Mouse (Mus musculus) right cerebral cortex, postnatal 14 days (tissue): ENCODE results near the gene Piezo1.

Experiments
- DNase-seq: peaks from one replicate; pipeline ENCODE4 v3.0.0; 2022

The Piezo1 gene

DNA sequence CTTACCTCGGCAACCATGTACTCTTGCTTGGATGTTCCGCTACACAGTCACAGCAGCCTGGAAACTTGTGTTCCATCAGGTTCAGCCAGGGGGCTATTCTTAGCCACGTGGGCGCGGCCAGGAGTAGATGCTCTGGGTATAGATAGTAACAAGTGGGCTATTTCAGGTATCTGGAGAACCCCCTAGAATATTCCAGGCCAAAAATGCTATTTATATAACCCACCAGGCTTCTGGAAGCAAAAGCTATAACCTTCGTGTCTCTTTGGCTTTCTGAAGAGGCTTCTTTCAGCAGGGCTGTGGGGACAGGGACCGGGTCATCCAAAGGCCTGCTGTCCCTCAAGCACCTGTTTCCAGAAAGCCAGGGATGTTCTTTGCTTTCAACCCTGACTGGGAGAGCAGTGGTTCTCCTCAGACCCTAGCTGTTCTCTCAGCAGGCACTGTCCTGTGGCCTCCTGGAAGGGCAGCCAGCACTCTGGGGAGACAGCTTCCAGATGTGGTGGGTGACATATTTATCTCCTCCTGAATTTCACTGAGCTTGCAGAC, 99.9 kb downstream of the Piezo1 start:
- DNase-seq, result no peak

DNA sequence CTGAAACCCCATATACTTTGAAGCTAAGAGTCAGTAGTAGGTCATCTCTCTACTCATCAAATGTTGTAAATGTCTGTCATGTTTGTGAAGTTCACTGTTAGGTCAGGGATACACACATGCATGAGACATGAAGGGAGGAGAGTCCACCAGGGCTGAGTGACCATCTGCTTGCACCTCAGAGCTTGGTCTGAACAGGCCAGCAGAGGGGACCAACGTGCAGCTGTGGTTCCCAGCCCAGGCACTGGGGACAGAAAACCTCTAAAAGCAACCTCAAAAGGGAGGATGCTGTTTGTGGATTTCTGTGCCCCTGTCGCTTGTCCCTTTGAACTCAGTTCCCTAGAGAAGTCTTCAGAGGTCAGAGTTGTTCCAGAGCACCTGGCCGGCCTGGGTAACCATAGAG, 105.9 kb downstream of the Piezo1 start:
- DNase-seq, result no peak

DNA sequence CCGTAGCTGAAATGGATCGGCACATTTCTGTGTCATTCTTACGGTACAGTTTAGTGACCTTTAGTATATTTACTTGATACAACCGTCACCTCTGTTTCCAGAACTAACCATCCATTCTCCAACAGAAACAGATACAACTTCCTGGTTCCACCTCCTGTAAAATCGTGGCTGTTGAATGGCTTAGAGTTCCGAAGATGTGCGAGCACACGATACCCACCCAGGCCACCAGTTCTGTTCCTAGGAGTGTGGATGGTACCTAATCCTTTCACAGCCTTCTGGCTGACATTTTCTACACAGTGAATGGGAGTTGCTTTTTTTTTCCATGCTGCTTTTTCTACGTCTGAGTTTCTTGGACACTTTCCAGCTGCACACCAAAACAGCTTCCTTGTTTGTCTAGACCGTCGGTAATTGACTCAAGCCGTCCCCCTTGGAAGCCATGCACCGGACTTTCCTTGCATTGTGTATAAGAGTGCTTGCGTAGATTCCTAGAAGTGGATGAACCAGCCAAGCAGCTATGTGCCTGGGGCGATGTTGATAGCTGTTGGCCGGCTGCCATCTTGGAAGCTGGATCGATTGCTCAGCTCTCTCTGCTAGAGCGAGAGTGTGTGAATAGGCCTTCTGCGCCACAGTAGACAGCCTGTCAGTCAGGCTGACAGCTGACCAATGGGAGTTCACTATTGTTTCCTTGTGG, 106.9 kb downstream of the Piezo1 start:
- DNase-seq, result peak; percentile 85

DNA sequence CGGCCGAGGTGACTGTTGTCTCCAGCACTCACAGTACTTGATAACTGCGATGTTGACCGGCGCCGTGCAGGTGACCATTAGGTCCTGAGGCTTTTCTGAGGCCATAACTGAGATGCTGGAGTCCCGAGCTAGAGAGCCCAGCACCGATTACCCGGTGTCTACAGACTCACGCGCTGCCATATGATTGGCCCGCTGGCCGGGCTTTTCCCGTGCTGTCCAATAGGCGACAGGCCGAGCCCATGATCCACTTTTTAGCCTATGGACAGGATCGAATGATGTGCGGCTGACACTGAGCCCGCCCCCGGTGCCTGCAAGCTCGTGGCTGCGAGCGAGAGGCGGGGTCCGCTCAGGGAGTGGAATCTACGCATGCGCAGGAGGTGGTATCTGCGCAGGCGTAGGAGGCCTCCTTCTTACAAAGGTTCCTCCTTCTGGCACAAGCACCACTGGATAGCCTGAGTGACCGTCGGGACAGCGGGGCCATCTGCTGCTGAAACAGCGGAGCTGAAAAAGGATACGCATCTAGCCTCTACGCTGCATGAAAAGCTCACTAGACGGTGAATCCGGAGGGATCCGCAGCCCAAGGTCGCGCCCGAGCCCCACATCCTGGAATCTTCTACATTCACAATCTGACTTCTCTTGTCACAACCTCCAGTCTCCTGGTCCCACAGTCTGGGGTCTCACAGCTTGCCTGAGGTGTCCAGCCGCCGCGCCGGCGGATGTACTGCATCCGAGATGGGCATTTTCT, 107.7 kb downstream of the Piezo1 start, which contains the start of gene Mvd:
Gene Mvd (minus strand): TSS at position 161 of the 745 bp plus-strand sequence.
- peak; percentile 99 for DNase-seq

DNA sequence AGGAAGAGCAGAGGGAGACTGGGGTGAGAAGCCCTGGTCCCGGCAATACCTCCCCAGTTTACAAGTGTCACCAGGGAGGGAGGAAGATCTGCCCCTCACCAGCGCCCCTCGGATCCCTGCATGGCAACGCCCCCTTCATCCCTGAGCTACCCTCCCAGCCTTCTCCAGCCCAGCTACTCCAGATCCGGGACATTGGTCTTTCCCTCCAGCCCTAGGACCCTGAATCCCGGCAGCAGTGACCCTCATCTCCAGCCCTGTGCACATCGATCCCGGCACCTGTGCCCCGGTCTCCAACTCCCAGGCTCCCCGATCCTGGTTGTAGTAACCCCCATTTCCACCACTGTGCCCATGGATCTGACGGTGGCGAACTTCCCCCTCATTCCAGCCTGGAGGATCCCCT, 108.3 kb downstream of the Piezo1 start:
- DNase-seq, result no peak

DNA sequence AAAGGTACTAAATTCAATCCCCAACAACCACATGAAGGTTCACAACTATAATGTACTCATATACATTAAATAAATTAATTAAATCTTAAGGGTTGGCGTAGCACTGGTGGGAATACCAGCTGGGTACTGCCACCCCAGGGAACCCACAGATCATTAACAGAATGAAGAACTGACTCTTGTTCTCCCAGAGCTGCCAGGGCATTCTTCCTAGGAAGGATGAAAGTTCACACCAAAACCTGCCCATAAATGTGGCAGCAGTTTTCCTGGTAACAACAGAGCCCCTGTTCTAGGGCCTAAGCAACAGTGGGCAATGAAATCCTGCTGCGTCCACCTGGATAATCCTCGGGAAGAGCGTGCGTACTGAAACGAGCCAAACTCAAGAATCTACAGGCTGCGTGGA, 108.8 kb downstream of the Piezo1 start:
- no peak for DNase-seq

DNA sequence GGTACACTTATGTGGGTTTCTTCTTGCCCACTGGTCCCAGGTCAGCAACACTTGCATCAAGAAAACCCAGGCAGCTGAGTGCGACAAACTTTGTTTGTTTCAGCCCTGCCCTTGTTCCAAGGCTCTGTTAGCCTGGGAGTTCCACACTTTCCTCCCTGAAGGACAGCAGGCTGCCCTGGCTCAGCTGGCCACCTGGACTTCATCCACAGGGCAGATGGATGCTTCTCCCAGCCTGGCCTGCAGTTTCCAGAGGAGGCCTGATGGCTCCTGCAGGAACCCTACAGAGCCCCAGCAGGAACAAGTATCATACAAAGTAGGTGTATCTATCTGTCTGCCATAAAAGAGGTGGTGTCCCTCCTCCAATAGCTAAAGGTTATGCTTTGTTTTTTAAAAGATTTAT, 109.8 kb downstream of the Piezo1 start:
- DNase-seq, result no peak

DNA sequence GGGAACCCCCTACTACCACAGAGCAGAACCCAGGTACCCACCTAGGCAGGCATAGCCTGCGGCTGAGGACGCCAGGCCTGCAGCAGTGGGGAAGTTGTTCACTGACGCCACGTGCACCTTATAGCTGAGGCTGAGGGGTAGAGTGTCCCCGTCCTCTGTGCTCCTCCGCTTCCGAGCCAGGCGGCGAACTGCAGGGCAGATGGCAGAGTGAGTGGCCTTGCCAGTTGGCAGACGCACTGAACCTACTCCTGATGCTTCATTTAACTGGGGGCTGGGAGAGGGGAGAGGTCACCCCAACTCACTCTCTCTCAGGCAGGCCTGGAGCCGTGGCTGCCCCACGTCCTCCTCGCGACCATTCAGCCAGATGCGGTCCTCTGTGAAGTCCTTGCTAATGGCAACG, 111.8 kb downstream of the Piezo1 start:
- no peak for DNase-seq

DNA sequence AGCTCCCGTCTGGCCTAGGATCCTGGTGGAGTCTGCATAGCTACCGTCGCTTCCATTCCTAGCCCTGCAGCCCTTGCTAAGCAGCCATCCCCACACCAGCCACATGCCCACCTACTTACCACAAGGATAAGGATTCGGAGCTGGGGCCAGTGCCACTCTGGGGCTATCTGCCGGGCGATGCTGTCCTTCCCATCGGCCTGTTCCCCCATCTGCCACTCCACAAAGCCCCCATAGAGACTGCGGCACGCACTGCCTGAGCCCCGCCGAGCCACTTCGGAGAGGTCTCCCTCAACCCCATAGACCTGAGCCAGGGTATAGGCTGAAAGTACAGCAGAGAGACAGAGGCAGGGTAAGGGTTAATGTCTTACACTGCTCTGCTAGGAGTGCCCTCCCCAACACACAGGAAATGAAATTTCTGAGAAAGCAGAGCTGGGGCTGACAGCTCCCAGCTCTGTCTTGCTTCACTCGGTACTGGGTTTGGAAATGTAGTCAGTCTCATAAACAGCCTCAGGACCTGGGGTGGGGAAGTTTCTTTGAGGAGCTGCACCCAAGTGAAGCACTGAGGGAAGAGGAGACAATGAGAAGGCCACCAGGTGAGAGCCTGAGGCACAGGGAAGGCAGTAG, 113.3 kb downstream of the Piezo1 start:
- no peak for DNase-seq

DNA sequence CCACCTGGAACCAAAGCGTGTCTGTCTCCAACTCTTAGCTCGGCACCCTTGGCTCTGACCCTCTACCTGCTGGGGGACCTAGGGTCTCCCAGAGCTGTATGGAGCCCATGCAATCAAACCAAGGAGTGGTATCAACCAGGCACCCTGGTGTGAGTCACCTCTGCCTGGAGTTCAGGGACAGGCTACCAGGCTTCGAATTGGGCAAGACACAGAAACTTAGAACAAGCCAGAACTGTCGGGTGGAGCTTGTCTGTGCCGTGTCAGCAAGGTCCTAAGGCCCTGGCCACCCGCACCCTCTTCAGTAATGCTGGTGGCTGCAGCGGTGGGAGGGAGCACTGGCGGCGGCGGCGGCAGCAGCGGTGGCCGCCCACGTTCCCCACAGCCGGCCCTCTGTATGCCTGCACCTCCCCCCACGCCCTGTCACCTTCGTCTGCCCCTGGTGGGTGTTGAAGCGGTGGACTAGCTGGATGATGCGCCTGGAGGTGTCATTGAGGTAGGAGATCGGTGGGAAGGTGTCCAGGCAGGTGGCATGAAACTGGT, 114.5 kb downstream of the Piezo1 start:
- no peak for DNase-seq

DNA sequence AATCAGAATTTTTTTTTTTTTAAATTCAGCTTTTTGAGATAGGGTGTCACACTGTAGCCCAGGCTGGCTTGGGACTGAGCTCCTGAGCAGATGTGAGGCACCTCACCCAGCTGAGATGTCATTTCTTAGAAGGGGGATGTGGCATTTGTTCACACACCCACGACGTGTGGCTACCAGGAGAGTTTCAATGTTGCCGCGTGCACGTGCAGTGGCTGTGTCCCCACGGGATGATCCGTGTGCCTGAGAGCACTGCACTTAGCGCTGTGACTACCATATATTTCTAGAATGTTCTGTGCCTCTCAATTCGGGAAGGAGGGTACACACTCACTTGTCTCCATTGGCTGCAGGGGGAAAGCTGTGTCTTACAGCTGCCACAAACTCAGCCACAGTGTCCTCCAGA, 115.0 kb downstream of the Piezo1 start:
- no peak for DNase-seq

DNA sequence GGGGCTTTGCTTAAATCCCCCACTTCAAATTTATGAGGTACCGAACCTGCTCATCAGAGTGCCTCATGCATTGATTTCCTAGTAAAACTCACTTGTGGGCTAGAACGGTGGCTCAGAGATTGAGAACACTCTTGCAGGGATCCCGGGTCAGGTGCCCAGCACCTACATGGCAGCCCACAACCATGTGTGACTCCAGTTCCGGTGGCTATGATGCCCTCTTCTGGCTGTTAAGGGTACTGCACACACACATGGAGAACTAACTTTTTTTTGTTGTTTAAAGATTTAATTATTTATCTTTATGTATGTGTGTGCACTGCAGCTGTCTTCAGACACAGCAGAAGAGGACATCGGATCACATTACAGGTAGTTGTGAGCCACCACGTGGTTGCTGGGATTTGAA, 115.8 kb downstream of the Piezo1 start:
- no peak for DNase-seq

DNA sequence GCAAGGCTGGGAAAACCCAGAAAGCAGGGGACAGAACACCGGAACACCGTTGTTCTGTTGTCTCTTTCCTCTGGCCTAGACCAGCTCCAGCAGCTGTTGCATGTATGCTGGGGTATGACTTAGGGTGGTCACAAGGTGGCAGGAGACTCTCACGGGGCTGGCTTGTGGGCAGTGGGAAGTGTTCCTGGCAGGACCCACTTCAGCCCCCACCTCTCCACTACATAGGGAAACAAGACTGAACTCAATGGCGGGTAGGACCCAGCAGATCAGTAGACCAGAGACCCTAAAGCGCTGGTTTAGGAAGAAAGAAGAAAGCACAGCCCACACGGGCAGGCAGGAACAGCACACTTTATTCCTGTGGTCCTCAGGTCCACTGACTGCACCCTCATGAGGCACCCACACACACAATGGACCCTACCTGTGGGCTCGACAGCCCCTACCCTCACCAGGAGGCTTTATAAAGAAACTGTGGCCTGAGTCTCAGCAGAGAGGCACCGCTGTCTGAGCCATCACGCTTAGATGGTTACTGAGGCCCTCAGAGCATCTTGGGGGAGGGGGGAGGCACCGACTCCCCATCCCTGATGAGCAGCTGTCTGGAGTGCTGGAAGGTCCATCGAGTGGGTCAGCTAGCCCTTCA, 117.7 kb downstream of the Piezo1 start:
- no peak for DNase-seq

DNA sequence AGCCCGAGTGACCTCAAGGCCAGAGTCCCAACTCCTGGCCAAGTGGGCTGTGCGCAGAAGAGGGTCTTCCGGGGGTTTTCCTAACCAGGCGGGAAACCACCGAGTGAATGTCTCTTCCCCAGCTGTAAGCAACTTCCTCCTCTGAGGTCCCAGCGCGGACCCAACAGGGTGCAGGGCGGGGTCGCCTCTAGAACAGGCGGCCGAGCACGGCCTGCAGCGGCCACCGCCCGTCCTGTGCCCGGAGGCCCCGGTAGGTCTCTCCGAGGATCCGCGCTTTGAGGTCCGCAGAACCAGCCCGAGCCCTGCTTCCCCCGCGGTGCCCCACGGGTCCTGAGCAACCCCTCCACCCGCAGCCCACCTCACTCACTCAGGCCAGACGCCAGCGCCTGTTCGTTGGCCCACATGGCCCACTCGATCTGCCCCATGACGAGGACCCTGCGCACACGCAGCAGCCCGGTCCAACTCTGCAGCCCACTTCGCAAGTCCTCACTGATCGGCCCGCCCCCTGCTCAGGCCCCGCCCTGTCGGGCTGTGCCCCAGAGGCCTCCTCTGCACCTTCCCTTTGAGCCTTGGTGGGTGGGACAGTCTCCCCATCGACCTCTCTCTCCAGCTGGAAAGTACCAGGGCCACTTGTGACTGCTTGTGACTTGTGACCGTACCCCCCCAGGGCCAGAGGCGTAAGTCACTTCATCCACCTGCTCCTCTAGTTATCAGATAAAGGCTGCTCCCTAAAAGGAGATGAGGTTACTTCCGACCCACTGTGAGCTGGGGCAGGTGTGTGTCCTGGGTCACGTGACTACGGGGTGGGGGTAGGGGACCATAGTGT, 118.5 kb downstream of the Piezo1 start, which contains the start of gene Cyba:
Gene Cyba (minus strand): TSS at position 488 of the 826 bp plus-strand sequence.
- DNase-seq, result no peak
